Mouse (Mus musculus): ENCODE measurements at regions not wholly inside any gene's neighbourhood (a gene's known extent, or its start where the extent isn't known, plus 50 kb on each side); places are given as distances from the start of the nearest gene placed in this dataset.

DNA sequence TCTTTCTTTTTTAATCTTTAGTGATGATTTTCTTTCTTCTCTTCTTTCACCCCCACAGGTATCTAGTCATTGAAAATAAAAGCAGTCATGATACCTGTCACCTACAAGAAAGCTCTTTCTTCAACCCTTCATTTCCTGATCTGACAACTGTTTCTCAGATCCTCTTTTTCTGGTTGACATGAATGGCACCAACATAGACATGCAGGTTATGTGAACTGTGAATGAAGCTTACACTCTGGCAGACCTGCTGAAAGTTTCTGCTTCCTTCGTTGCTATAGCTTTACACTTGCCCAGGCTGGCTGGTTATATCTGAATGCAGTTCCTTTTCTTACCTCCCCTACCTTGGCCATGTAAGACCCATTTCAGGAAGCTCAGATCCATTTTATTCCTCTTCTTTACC, 115.2 kb upstream of the Jun start:
- TF ChIP-seq CTCF (IDR thresholded peaks at IDR 0.05; ENCODE audit: control insufficient read depth, insufficient read depth, insufficient read length) (no peak), USF1 (IDR thresholded peaks at IDR 0.05; ENCODE audit: low read depth) (no peak), CEBPB (IDR thresholded peaks at IDR 0.05; ENCODE audit: low read depth) (no peak), MAX (IDR thresholded peaks at IDR 0.05) (no peak), MYOD1 (IDR thresholded peaks at IDR 0.05; ENCODE audit: control insufficient read depth, insufficient read length, low read depth) (no peak), MYOG (IDR thresholded peaks at IDR 0.05; ENCODE audit: control insufficient read depth, extremely low read depth, insufficient read length) (no peak), FOSL1 (IDR thresholded peaks at IDR 0.05; ENCODE audit: insufficient read depth, low read length, poor library complexity, severe bottlenecking) (no peak)
